Mouse (Mus musculus) hematopoietic multipotent progenitor cell, adult 10-12 weeks (in vitro differentiated cells): ENCODE measurements around the gene Wdr12. TPM values are rescaled to one million over a fixed set of nuclear protein-coding genes. Genes with fewer than 3 reads are reported as not detected.

Source experiments
- polyA plus RNA-seq: library from polyadenylated mRNA; stranded (reverse); fragments of >175 nt; gene quantifications from 2 replicates; pipeline ENCODE4 v1.2.3, GENCODE M21; 2012; ENCODE audit warnings: low replicate concordance

Wdr12 gene
- polyA plus RNA-seq, result 0.52 and 1.0 TPM in 2 replicates

GRCm38 (mm10) chr1:60098024-60098781, at the start of gene Wdr12, which contains the start of gene Carf:
TSS of gene Wdr12 (minus strand) at chr1:60098645.
TSS of gene Carf (plus strand) at chr1:60098247.

GRCm38 (mm10) chr1:60042796-60043469, 55.5 kb downstream of the Wdr12 start, which contains the start of gene Ica1l:
TSS of gene Ica1l (minus strand) at chr1:60043184.

Other genes with a start within 250 kb of the Wdr12 start
- 16.2 and 45.9 TPM in 2 replicates for gene Fam117b, start 185.6 kb downstream of the Wdr12 start, polyA plus RNA-seq
- gene Ica1l, start 55.5 kb downstream of the Wdr12 start, polyA plus RNA-seq, result 0.06 TPM in 1 of 2 replicates, not detected in the other
- gene Carf, start 398 bp downstream of the Wdr12 start, polyA plus RNA-seq, result 0.30 and 0.80 TPM in 2 replicates
- 0.26 and 0.53 TPM in 2 replicates for gene Nbeal1, start 82.0 kb upstream of the Wdr12 start, polyA plus RNA-seq
- gene Cyp20a1, start 244.7 kb upstream of the Wdr12 start, polyA plus RNA-seq, result 5.8 and 6.9 TPM in 2 replicates